Mouse (Mus musculus): Measurements from ENCODE around the gene Akain1.

Akain1 gene

DNA sequence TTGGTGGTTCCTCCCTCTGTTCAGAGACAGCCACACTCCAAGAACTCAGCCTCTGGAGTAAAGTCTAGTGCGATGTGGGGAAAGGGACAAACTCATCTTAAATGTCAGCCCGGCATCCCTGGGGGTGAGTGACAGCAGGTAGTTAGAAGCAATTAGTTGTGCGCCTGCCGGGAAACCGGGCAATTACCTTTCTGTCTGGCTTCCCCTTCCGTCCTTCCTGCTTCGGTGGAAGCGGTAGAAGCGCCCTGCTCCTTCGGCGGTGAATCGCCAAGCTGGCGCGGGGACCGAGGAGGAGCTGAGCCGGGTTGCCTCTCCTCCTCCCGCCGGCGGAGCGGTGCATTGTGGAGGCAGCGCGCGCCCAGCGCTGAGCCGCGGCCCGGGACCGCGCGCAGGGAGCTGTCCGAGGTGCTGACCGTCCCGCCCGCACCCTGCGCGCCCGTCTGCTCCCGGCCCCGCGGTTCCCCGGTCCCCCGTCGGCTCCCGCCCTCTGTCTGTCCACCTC, at the start of gene Akain1:
TSS of gene Akain1 (plus strand) at position 337 of the 502 bp plus-strand sequence.
- in situ Hi-C loops (cut with MboI, MseI) = no loop called here

DNA sequence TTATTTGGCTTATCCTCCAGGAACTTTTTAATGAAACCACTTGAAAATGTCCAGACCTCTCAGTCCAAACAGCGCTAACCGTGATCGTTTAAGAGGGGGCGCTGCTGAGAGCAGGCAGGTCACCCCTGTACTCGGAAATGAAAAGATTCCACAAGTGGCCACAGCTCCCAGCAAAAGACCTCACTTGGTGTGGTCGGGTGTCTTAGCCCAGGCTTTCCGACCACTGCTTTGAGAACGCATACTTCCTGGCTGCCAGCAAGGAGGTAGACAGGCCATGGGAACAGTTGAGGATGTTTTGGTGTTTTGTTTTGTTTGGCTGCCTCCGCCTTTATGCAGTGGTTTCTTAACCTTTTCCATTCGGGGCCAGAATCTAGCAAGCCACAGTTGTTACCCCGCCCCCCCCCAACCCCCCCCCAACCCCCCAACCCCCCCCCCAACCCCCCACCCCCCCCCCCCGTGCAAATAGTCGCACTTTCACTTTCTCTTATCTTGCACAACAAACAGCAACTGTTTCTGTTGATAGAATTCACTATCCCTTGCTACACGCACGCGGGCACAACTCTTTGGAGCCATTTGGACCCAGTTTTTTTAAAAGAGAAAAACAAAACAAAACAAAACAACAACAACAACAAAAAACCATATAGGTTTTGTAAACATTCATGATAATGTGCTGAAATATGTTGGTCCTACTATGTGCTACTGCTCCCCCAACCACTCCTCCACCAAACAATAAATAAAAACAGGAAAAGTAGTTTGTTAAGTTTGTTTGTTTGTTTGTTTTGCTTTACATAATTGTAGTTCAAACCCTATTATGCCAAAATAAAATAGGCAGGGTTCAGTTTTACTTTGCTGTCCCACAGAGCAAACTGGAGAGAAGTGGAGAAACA, 42.7 kb upstream of the Akain1 start:
- in situ Hi-C loops (cut with MboI, MseI) = loop anchor here (25.0 kb wide), 1 partner anchor 1566 kb away; no protein-coding TSS in a partner anchor

DNA sequence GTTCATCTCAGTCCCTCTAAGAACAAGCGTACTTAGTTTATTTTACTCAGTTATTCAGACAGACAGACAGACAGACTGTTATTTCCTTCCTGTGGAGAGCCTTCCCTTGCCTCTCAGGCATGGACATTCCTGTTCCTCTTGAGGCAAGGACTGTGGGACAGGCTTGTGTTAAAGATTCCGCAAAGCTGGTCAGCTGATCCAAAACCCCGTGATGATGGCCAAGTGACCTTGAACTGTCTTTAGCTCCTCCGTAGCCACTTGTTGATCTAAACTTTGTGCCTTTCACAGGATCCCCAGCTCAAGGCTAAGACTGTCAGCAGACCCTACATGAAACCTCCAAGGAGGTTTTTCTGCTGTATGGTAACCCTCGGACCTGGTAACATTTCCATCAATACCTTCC, 42.0 kb upstream of the Akain1 start:
- in situ Hi-C loops (cut with MboI, MseI) = loop anchor here (25.0 kb wide), 1 partner anchor 1565 kb away; no protein-coding TSS in a partner anchor

DNA sequence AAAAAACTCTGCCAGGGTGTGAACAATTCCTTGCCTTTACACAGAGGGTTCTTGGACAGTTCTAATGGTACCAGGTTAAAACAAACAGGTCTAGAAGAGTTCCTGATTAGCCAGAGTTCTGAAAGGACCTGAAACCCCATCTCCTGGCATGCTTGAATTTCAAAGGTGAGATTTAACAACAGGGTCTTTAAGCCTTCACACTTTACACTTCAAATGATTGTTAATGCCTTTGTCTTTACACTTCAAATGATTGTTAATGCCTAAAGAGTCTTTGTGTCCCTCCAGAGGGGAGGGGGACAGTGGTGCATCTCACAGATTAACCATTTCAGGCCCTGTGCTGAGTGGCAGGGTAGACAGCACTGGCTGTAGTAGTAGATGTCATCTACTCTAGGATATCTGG, 41.0 kb upstream of the Akain1 start:
- in situ Hi-C loops (cut with MboI, MseI) = loop anchor here (25.0 kb wide), 1 partner anchor 1564 kb away; no protein-coding TSS in a partner anchor

DNA sequence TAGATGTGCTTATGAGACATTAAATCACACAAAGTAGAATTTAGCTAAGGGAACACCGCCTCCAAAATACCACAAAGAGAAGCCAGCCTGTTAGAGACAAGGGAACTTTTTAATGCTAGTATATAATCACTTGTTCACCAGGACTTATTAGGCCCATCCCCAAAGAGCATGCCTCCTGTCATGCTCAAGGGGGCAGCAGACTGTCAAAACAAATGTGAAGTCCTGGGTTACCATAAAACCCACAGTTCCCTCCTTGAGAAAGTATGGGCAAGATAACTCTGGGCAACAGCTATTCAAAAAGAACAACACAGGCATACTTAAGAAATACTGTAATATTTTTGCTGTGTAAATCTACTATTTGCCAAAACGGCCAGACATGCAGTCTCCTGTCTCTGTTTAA, 38.0 kb upstream of the Akain1 start:
- in situ Hi-C loops (cut with MboI, MseI) = loop anchor here (25.0 kb wide), 2 partner anchors 1461 to 1786 kb away; partner anchors contain the start of genes Lpin2 and Tgif1

DNA sequence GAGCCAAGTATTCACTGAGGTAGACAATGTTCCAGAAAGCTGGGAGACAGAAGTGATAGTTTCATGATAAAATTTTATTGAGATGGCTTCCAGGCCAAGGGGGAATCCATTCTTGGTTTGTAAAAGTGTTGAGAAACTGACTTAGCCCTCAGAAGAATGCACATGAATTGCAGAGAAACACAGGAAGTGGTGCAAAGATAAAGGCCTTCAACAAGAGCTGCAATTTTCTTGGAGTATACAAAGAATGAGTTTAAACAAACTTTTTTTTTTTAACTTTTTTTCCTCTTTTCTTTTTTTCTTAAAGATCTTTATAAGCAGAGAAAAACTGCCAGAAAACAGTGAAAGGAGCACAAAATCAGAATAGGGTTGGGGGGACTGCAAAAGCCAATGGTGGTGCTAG, 23.0 kb upstream of the Akain1 start:
- in situ Hi-C loops (cut with MboI, MseI) = loop anchor here (25.0 kb wide), 2 partner anchors 1446 to 1771 kb away; partner anchors contain the start of genes Lpin2 and Tgif1

DNA sequence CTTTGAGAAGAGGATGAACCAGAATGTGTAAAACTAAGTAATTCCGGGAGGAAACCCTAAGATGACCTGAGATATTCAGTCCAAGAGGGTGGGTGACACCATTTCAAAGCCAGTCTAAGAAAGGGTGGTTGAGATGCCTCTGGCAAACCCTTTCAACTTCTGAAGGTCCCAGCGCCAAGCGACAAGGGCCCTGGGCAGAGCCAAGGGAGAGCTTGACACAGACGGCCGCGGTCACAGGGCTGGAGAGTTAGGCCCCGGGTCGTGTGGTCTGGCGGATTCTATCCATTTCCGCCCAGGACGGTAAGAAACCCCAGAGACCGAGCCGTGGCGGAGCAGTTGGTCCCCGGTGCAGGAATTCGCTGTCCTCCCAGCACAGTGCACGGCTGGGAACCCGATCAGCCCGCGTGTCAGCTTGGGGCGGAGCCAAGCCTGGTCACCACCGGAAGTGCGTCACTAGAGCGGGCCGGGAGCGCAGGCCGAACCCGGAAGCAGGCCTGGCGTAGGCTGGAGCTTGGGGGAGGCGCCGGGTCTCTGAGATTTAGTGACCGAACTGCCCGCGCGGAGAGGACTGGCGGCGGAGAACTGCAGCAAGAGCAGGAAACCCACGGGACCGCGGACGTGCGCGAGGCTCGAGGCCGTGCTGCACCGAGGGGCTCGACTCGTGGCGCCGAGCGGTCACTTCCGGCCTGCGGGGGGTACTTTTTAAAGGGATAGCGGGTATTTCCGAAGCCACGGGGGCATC, 22.0 kb upstream of the Akain1 start:
- in situ Hi-C loops (cut with MboI, MseI) = loop anchor here (25.0 kb wide), 2 partner anchors 1445 to 1770 kb away; partner anchors contain the start of genes Lpin2 and Tgif1

DNA sequence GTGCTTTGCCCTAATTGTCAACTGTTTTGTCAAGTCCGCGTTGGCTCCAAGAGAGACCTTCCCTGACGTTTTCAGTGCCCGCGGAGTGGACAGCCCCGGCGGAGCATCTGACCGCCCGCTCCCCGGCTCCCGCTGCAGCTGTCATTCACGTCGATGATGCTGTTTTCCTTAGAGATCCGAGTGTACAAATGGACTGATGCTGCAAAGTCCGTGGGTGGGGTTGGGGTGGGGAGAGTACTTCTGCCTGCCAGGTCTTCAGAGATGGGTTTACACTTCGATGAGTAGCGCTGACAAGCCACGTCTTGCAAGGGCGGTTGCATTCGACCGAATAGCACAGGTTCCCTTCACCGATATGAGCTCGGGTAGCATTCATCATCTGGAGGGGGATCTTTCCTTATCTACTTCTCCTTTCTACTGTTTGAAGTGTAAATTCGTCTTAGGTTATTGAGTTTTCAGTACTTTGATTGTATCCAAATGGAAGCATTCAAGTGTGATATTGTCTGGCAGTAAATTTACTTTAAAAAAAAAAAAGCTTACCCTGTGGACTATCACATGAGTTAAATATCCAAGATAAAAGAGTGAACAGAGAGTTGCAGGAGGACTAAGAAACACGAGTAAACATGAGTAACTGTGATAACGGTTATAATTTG, 21.3 kb upstream of the Akain1 start:
- in situ Hi-C loops (cut with MboI, MseI) = loop anchor here (25.0 kb wide), 2 partner anchors 1444 to 1769 kb away; partner anchors contain the start of genes Lpin2 and Tgif1

DNA sequence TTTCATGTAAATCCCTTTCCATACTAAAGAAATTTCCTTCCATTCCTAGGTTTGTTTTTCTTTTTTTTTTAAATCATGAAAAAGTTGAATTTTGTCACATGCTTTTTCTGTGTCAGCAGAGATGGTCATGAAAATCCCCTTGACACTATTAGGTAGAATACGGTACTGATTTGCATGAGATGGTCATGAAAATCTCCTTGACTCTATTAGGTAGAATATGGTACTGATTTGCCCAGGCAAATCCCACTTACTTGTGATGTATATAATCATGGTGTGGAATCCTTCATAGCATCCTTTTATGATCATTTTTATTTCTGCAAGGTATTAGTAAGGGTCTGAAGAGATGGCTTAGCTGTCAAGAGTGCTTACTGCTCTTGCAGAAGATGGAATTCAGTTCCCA, 17.5 kb upstream of the Akain1 start:
- in situ Hi-C loops (cut with MboI, MseI) = loop anchor here (25.0 kb wide), 2 partner anchors 1441 to 1766 kb away; partner anchors contain the start of genes Lpin2 and Tgif1

DNA sequence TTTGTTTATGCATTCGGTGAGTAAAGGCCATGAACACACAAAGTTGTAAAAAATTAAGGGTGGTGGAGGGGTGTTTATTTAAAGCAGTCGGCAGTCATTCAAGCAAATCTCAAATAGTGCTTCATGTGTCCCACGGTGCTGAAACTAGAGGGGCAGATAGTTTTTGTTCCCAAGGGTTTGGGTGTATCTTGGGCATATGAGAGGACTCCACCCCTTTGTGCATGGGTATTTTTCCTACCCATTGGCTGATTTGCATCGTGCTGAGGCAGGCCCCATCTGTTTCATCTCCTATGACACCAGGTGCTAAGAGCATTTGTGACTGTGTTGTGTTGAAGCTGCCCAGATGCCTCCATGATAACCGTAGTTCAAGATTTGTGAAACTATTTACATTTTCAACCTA, 1.3 kb upstream of the Akain1 start:
- in situ Hi-C loops (cut with MboI, MseI) = no loop called here

DNA sequence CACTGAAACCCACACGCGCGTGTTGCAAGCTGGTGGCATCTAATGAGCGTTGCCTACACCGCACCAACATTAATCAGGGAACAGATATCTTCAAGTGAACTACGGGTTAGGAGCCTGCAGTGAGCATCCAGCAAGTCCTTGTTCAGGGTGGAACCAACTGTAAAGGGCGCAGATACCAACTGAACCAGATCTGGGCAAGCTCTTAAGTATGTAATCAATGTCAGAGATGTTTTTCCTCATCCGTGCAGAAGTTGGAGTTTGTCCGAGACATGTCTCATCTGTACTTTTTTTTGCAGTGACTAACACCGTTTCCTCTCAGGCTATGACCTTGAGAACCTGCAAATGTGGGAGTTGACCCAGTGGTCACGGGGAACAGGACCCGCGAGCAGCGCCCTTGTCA, 640 bp upstream of the Akain1 start:
- in situ Hi-C loops (cut with MboI, MseI) = no loop called here

DNA sequence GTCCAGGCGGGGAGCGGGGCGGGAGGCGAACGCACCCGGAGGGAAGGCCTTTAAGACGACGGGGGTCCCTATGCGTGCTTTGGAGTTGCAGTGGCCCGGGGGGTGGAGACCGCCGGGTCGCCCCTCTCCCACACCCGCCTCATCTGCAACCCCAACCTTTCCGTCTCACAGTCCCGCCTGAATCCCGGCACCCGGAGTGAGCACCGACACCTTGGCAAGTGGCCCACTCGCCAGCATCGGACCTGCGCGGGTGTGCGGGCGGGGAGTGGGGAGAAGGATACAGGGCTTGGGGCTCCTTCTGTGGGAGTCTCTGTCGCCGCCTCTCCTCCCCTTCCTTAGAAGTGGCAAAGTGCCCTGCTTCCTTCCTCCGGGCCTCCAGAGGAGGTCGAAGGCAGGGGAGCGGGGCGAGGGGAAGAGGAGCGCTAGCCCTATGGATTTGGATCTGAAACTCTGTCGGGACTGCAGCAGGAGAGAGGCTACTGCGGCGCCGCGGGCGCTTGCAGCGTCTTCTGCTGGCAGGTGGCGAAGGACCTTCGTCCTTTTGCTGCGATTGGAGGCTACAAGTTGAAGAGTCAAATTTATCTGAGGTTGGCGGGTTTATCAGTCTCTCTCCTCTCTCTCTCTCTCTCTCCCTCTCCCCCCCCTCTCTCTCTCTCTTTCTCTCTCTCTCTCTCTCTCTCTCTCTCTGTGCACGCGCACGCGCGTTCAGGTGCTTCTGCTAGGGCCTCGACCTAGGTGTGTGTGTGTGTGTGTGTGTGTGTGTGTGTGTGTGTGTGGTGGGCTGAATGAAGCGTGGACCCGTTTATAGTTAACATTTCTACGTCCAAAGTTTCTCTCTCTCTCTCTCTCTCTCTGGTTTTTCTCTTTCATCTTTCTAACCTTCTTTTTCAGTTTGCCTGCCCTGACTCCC, 700 bp downstream of the Akain1 start:
- in situ Hi-C loops (cut with MboI, MseI) = no loop called here

DNA sequence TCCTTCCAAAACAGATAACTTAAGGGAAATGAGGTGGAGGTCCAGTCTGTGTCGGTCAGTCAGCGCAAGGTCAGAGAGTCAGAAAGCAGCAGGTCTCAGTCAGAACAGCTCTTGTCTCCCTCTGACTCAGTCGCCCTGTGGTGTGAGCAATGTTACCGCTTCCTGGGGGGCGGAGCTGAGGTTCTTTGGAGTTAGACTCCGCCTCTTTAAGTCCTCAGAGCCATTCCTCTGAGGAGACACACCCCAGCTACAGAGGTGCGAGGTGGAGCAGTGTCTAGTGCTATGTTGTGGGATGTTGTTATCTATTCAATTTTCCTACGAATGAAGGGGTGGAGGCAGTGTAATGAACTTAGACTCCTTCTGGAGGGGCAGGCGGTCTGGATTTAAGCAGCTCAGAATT, 1.9 kb downstream of the Akain1 start:
- in situ Hi-C loops (cut with MboI, MseI) = no loop called here

DNA sequence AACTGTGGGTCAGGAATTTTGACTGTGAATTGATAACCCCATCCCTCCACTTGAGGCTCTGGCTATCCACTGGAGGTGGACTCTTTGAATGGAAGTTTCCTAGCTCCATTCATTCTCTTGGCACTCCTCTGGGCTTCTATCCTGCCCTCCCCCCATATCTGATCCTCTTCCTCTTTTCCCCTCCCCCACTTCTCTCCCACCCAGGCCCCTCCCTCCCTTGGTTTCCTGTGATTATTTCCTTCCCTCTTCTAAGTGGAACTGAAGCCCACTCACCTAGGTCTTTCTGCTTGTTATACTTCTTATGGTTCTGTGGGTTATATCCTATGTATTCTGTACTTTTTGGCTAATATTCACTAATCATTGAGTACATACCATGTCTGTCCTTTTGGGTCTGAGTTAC, 9.6 kb downstream of the Akain1 start:
- in situ Hi-C loops (cut with MboI, MseI) = no loop called here

DNA sequence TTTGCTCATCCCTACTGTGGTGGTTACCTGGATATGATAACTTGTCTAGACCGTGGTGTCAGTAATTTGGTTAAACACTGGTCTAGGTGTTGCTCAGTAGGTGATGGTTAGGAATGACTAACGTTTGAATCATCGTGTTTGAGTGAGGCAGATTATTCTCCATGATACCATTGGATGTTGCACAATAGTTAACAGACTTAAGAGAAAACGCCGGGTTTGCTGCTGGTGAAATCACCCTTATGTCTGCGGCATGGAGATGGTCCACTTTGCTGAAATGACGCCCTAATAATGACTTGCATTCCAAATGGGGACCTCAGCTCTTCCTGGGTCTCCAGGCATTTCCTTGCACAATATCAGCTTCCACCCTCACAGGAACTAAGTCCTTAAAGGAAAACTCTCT, 22.6 kb downstream of the Akain1 start:
- in situ Hi-C loops (cut with MboI, MseI) = no loop called here

DNA sequence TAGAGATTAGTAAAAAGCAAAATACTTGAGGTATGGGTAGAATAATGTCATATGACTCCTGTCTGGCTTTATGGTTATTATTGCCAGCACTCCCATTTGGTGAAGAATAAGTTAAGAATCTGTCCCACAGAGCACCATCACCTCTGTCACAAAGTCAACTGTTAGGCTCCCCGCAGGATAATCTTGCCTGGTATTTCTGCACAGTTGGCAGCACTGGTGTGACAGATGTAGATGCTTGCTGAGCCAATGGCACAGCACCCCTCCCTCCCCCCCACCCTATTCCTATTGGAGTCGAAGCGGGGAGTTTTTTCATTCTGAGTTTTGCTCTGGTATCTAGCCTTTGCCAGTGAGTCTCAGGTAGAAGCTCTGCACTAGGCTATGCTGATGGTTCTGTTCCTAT, 23.9 kb downstream of the Akain1 start:
- in situ Hi-C loops (cut with MboI, MseI) = no loop called here

DNA sequence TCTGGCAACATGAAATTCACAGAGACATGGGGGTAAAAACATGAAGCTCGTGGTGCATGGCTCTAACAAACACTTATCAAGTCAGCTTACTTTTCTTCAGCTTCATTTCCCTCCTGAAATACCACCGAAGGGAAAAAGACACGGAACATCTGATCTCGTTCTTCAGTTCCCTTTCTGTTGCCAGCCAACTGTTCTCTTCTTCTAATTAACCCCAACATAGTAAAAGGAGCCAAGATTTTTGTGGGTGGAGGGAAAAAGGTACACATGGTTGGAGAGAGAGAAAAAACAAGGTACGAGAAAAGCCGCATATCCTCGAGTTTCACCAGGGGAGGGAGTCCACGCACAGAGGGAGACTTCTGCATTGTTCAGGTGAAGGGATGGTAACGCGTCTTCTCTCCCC, 32.0 kb downstream of the Akain1 start:
- in situ Hi-C loops (cut with MboI, MseI) = no loop called here

DNA sequence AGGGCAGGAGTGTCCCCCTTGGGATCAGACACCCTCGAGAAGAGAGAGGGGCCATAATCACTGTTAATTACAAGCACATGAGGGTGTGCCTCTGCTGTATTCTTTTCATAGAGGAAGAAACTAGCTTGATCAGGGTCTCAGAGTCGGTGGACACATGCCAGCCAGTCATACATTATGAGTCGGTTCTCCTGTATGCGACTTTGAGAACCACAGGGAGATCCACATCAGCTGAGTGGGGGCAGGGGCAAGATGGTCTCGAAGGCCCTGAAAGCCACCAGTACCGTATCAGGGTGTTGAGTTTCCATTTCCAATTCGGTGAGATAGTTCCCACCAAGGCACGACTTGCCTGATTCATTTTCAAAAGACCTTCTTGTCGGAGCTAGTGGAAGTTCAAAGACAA, 33.3 kb downstream of the Akain1 start:
- in situ Hi-C loops (cut with MboI, MseI) = no loop called here

DNA sequence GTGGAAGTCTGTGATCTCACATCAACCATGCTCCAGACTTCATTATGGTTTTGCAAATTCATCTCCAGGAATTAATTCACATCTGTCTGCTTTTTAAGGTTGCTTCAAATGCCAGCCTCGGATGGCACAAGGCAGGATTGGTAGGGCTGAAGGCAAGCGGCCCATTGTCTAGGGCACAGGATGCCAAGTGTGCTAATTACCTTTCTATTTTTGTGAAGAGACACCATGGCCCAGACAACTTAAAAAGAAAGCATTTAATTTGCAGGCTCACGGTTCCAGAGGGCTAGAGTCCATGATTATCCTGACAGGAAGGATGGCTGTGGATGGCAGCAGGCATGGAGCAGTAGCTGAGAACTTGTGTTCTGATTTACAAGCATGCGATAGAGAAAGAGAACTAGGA, 35.0 kb downstream of the Akain1 start:
- in situ Hi-C loops (cut with MboI, MseI) = no loop called here

DNA sequence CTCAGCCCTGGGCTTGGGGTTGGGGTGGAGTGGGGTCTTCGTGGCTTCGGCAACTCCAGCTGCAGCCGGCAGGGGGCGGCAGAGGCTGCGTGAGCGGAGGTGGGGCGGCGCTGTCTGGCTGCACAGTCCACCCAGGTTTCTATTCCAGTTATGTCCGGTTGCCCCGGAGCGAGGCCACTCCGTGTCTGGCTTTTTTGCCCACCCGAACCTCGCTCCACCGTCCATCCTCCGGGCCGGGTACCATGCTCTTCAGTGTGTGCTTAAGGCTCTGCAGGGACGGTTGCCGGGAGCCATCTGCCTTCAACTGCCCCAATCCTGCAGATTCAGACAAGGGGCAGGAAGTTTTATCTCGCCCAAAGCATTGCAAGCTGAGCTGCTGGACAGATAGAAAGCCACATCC, 36.3 kb downstream of the Akain1 start:
- in situ Hi-C loops (cut with MboI, MseI) = no loop called here
